Mouse (Mus musculus) cerebellum, adult 2 months (tissue): ENCODE results near the gene Rab31.

Source experiments
- CTCF ChIP-seq: fragments of 200-500 bp; IDR thresholded peaks from 2 replicates; pipeline ENCODE4 v1.5.1; 2011; ENCODE audit warnings: low read depth, mild to moderate bottlenecking, control low read depth, low read length, moderate library complexity, borderline replicate concordance; ENCODE audit not compliant: insufficient read depth
- POLR2A ChIP-seq: fragments of 200-500 bp; IDR thresholded peaks from 2 replicates; pipeline ENCODE4 v1.6.1; 2011; ENCODE audit warnings: low read length, control low read depth, borderline replicate concordance; ENCODE audit not compliant: insufficient read depth

DNA sequence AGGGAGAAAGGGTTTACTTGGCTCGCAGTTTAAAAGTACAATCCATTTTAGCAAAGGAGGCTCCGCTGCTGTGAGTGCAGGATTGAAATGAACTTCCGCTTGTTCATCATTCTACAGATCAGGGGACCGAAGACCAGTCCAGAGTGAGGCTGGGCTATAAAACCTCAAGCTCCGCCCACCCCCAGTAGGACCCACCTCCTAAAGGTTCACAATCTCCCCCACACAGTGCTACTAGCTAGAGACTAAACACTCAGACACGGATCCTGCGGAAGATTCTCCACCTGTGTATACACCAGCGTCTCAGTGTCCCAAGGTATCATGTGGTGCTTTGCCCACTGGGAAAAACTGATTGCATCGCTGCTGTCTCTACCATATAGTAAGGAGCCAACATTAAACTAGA, 40.8 kb downstream of the Rab31 start:
- TF ChIP-seq POLR2A = no peak
- no peak for TF ChIP-seq CTCF
